Mouse (Mus musculus) neural tube, embryonic 12.5 days (tissue): ENCODE data around the gene Tk2. TPM values are rescaled to one million over a fixed set of nuclear protein-coding genes. Genes with fewer than 3 reads are reported as not detected.
"Not testable (repeated sequence)": the region's sequence is repeated elsewhere in the genome, so short reads cannot be mapped to it uniquely, and the experiment has no call there.

ENCODE experiments used
- ATAC-seq: fragments of 200-750 bp; cut with Nextera tagmentation; 2 replicates; pipeline ENCODE4 v1.8.0; 2017; ENCODE audit warnings: low read depth, mild to moderate bottlenecking, moderate TSS enrichment, moderate library complexity; ENCODE audit not compliant: low FRiP score
- H3K27ac ChIP-seq: fragments of 300-500 bp; sonication (generic); 2 replicates; pipeline ENCODE4 v1.5.1; 2016
- H3K27me3 ChIP-seq: fragments of 300-500 bp; sonication (generic); replicated peaks from 2 replicates; pipeline ENCODE4 v1.6.1; 2016; ENCODE audit warnings: mild to moderate bottlenecking
- H3K36me3 ChIP-seq: fragments of 300-500 bp; sonication (generic); 2 replicates; pipeline ENCODE4 v1.6.1; 2016; ENCODE audit warnings: mild to moderate bottlenecking
- H3K4me1 ChIP-seq: fragments of 300-500 bp; sonication (generic); 2 replicates; pipeline ENCODE4 v1.6.1; 2016
- H3K4me2 ChIP-seq: fragments of 300-500 bp; sonication (generic); replicated peaks from 2 replicates; pipeline ENCODE4 v1.6.1; 2016; ENCODE audit warnings: mild to moderate bottlenecking
- H3K4me3 ChIP-seq: fragments of 300-500 bp; sonication (generic); 2 replicates; pipeline ENCODE4 v1.5.1; 2016
- H3K9ac ChIP-seq: fragments of 300-500 bp; sonication (generic); 2 replicates; pipeline ENCODE4 v1.6.1; 2016; ENCODE audit warnings: mild to moderate bottlenecking
- H3K9me3 ChIP-seq: fragments of 300-500 bp; sonication (generic); 2 replicates; pipeline ENCODE4 v1.6.1; 2016; ENCODE audit warnings: mild to moderate bottlenecking
- WGBS: fragments of 180-500 bp; shearing (Covaris S2); methylation state at CpG from one replicate; pipeline ENCODE4 v1.1.7; 2016; 5-methylcytosine and 5-hydroxymethylcytosine counted together
- polyA plus RNA-seq: library from polyadenylated mRNA; unstranded; fragments of >200 nt; fragmentation: Nextera tagmentation; extraction: Ambion mirVana; gene quantifications from 2 replicates; pipeline ENCODE4 v1.2.1, GENCODE M21; 2016

The Tk2 gene
- polyA plus RNA-seq, result 42.4 and 43.2 TPM in 2 replicates

DNA sequence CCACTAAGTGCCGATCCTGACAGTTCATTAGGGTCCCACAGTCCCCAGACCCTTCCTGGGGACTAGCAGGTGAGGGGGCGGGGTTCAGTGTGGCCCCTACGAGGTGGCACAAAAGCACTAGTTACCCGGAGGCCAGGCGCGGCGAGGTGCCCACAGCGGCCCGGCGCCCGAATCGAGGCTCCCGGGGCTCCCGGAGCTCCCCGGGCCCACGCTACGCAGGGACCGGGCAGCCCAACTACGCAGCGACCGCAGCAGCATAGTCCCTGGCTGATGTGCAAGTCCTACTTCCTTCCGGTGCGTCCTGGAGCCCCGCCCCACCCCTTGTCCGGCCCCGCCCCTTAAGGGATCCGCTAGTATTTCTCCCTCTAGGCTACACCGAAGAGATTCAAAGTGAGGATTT is at the start of gene Tk2:
Gene Tk2, minus strand, starts transcription at position 283 of the 400 bp plus-strand sequence.
- Histone ChIP-seq H3K4me3 (peak within 1 kb of the TSS; percentile 90), H3K4me2 (peak within 1 kb of the TSS; percentile 88), H3K9ac (peak within 1 kb of the TSS; percentile 85), H3K4me1 (peaks cover 20% of the 10 kb centered on the region), H3K27ac (no peak within 1 kb of the TSS), H3K27me3 (no peaks in the 10 kb centered on the region), H3K36me3 (peaks cover 14% of the 10 kb centered on the region; the same call in 1 of the 2 replicates), H3K9me3 (no peaks in the 10 kb centered on the region)
- WGBS, result under 1% methylated on average over 28 of the region's 28 CpGs
- ATAC-seq, result peak; percentile 90

DNA sequence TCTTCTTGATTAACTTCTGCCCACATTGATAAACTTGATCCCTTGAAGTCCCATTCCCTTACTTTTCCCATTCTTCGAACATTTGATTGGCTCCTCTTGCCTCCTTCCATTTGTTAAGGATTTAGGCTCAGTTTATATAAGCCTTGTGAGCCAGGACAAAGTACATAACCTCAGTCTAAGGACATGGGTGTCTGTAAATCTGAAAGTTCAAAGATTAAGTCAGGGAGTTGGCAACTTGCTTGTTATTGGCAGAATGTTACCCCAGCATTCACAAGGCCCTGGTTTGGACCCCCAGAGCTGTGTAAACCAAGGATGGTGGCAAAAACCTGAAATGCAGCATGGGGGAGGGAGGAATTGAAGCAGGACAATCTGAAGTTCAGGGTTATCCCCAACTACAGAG is 46.0 kb upstream of the Tk2 start:
- H3K4me1 ChIP-seq, result no peaks in the 10 kb centered on the region
- H3K9me3 ChIP-seq, result no peaks in the 10 kb centered on the region
- H3K27ac ChIP-seq, result no peak overlapping the region
- H3K4me3 ChIP-seq, result no peak overlapping the region
- H3K9ac ChIP-seq, result no peak overlapping the region
- no peaks in the 10 kb centered on the region for H3K27me3 ChIP-seq
- ATAC-seq, result no peak
- no peaks in the 10 kb centered on the region for H3K36me3 ChIP-seq
- WGBS, result 93% methylated on average over 1 of the region's 1 CpGs
- no peak overlapping the region for H3K4me2 ChIP-seq

DNA sequence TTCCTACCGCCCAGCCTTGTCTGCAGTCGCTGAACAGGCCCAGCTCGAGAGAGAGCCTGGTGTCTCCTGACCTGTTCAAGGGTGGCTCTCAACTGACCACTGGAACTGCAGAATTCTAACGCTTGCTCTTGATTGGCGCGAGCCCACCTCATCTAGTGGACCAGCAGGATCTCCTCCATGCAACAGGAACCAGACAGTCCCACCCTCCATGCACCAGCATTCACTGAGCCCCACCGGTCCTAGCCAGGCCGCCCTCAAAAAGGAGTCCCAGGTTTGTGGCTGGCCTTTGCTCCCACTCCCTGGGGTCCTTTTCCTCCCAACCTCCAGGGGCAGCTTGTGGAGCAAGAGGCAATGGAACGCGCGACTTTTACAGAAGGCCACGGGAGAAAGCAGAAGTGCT is 44.7 kb upstream of the Tk2 start, which contains the start of gene Cmtm2a:
Gene Cmtm2a, minus strand, starts transcription at position 101 of the 400 bp plus-strand sequence.
- H3K36me3 ChIP-seq, H3K9me3 ChIP-seq, H3K4me1 ChIP-seq, ATAC-seq, H3K27ac ChIP-seq, H3K27me3 ChIP-seq, H3K4me2 ChIP-seq, H3K9ac ChIP-seq, H3K4me3 ChIP-seq: not testable (repeated sequence)
- WGBS, result 85% methylated on average over 12 of the region's 12 CpGs

DNA sequence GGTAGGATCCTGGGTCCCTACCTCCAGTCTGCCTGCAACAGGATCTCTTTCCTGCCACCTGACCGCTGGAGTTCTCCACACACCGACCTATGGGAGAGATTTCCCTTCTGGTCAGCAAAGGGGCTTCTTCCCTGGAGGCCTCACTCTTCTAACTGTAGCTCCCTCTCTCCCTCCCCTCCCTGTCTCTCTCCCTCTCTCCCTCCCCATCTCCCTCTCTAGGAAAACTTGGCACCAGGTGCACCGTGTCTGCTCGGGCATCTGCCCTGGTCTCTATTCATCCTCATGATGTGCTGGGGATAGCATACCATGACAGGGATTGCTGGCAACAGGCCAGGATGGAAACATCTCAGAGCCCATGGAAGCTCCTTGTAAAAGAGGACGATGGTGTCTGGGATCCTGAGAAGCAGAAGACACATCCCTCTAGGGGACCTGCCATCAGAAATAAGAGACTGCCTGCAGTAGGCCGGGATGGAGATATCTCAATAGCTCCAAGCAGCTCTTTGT is 20.6 kb upstream of the Tk2 start:
- Histone ChIP-seq H3K9ac (no peak overlapping the region), H3K36me3 (peaks cover 7% of the 10 kb centered on the region; the same call in 1 of the 2 replicates), H3K27ac (no peak overlapping the region), H3K4me3 (no peak overlapping the region), H3K9me3 (no peaks in the 10 kb centered on the region), H3K4me2 (no peak overlapping the region), H3K27me3 (no peaks in the 10 kb centered on the region), H3K4me1 (no peaks in the 10 kb centered on the region)
- 92% methylated on average over 6 of the region's 6 CpGs for WGBS
- no peak for ATAC-seq

DNA sequence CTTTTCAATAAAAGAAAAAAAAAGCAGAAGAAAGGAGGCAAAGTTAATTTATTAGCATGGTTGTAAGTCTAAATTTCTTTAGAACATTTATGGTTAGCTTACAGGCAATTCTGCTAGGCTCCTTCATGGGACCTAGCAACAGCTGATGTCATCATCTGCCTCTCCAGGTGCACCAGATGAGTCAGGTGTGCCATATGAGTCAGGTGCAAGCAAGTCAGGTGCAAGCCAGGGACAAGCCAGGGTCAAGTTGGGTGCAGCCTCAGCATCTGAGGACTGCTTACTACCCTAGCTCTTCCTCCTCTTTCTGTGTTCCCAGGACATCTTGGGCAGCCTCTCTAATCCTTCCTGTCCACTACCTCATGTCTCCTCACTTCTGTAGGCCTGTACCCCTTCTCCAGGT is 20.0 kb upstream of the Tk2 start:
- no peak overlapping the region for H3K4me2 ChIP-seq
- peaks cover 13% of the 10 kb centered on the region; the same call in 1 of the 2 replicates for H3K36me3 ChIP-seq
- H3K9ac ChIP-seq, result no peak overlapping the region
- H3K4me1 ChIP-seq, result no peaks in the 10 kb centered on the region
- ATAC-seq, result no peak
- no peaks in the 10 kb centered on the region for H3K9me3 ChIP-seq
- H3K27ac ChIP-seq, result no peak overlapping the region
- no peaks in the 10 kb centered on the region for H3K27me3 ChIP-seq
- no peak overlapping the region for H3K4me3 ChIP-seq

DNA sequence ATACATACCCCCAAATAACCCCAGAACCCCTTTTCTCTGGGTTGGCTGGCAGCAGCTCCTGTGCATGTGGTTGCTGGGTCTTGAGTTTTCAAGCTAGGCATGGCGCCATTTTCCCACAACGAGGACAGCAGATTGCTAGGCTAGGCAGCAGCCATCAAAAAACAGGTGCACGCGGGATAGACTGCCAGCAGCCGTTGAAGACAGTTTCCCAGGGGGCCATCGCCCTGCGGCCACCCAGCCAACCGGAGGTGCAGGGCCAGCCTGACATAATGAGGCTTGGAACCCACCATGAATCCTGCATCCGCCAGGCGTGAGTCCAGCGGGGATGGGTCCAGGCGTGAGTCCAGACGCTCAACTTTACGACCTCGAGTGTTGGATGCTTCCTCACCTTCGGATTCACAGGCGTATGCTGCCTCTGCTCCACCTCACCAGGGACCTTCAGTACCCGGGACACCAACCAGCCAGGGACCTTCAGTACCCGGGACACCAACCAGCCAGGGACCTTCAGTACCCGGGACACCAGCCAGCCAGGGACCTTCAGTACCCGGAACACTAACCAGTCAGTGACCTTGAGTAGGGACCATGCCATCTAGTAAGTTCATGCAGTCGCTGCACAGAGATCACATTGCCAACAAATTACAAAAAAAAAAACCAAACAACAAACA is 16.0 kb upstream of the Tk2 start:
- not testable (repeated sequence) for H3K27me3 ChIP-seq, ATAC-seq, H3K4me2 ChIP-seq, H3K27ac ChIP-seq, H3K4me3 ChIP-seq, H3K9me3 ChIP-seq, H3K4me1 ChIP-seq, H3K9ac ChIP-seq
- H3K36me3 ChIP-seq, result peaks cover 16% of the 10 kb centered on the region; the same call in 1 of the 2 replicates
- WGBS, result 98% methylated on average over 22 of the region's 22 CpGs

DNA sequence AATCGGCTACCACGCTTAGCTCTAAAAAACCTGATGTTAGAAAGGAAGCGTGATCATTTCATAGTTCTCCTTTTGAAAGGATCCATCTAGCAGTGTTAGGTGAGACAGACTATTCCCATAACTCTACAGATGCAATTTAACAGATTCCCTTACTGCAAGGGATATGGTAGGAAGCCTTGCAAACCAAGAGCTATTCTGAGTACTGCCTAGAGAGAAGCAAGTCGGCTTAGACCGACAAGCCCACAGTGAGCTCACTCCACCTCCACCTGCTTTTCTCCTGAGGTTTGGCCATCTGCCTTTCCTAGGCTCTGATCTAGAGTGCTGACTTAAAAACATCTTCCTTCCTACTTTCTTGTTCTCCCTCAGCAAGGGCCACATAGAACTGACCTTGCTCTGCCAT is 13.4 kb upstream of the Tk2 start:
- H3K36me3 ChIP-seq, result peaks cover 38% of the 10 kb centered on the region
- 96% methylated on average over 5 of the region's 5 CpGs for WGBS
- not testable (repeated sequence) for H3K4me3 ChIP-seq, H3K9ac ChIP-seq, H3K27me3 ChIP-seq, H3K4me2 ChIP-seq, ATAC-seq, H3K9me3 ChIP-seq, H3K4me1 ChIP-seq, H3K27ac ChIP-seq

DNA sequence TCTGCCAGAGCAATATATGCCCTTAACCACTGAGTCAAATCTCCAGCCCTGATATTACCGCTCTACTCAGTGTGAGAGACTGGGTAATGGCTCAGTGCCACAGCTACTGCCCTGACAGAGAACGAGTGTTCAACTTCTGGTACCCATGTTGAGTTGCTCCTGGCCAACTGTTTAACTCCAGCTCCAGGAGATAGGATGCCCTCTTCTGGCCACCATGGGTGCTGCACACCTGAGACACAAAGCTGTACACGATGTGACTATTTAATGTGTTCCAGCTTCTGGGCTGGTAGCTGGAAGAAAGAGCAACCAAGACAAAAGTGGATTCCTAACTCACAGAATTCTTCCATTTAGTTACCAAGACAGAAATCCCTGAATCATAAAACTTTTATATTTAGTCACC is 4.7 kb upstream of the Tk2 start:
- no peak overlapping the region for H3K4me3 ChIP-seq
- H3K36me3 ChIP-seq, result peaks cover 8% of the 10 kb centered on the region
- ATAC-seq, result no peak
- H3K27me3 ChIP-seq, result no peaks in the 10 kb centered on the region
- no peak overlapping the region for H3K9ac ChIP-seq
- WGBS, result 91% methylated on average over 3 of the region's 3 CpGs
- peaks cover 8% of the 10 kb centered on the region for H3K4me1 ChIP-seq
- H3K9me3 ChIP-seq, result no peaks in the 10 kb centered on the region
- H3K4me2 ChIP-seq, result no peak overlapping the region
- no peak overlapping the region for H3K27ac ChIP-seq

DNA sequence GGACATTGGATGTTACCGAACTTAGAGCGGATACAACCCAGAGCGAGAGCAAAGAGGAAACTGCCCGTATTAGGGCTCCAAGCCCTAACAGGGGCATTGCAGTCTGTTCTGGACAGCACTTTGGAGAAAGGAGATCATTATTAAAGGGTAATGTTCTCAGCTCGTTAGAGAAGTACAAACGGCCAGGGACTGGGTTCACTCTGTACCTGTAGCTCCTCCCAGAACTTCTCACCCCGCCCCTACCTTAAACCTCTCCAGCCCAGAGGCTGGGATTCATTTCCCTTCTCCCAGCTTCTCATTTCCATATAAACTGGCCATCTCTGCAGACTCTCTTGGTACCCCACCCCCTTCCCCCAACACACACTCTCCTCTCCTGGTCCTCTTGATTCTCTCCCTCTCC is 3.1 kb upstream of the Tk2 start:
- ATAC-seq, result no peak
- Histone ChIP-seq H3K4me1 (peaks cover 20% of the 10 kb centered on the region), H3K4me3 (peak overlapping the region; percentile 52), H3K9ac (peak overlapping the region; percentile 57), H3K27me3 (no peaks in the 10 kb centered on the region), H3K27ac (no peak overlapping the region), H3K9me3 (no peaks in the 10 kb centered on the region), H3K36me3 (no peaks in the 10 kb centered on the region), H3K4me2 (peak overlapping the region; percentile 66)
- 0% methylated on average over 7 of the region's 7 CpGs for WGBS

DNA sequence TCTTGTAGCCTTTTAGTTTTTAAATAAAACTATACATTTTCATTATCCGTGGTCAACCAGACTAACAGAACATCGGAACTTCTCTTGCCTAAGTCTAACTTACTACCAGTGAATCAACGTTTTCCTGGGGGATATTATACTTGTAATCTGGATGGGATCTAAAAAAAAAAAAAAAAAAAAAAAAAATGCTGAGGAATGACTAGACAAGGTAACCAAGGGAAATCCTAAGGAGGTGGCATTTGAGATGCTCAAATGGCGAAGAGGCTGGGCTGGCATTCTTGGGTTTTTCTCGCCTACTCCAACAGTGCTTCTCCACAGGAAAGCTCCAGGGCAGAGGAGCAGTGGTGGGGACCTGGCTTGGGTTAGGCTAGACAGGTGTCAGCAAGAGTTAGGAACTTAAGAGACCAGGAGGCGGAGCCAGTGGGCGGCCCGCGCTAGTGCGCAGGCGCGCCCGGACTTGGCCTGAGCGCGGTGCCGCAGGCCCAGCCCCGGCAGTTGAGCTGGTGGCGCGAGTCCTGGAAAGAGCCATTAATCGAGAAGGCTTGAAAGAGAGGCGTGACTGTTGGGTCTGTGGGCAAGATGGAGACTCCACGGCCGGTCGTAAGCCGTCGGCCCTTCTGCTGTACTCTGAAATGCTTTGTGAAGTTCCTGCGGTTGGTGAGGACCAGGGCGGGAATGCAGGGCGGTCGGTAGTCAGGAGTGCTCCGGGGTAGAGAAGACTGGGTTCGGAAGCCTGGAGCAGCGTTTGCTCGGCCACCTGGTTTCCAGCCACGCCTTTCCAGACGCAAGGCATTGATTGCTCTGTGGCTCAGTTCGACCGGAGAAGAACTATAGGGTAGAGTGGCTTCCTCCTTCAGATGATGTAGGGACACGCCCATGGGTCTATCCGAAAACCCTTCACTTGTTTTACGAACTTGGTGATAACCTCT is 2.3 kb upstream of the Tk2 start, which contains the start of gene Cklf:
Gene Cklf, plus strand, starts transcription at position 423 of the 929 bp plus-strand sequence.
- Histone ChIP-seq H3K9me3 (no peaks in the 10 kb centered on the region), H3K27me3 (no peaks in the 10 kb centered on the region), H3K36me3 (no peaks in the 10 kb centered on the region), H3K4me1 (peaks cover 20% of the 10 kb centered on the region), H3K9ac (peak within 1 kb of the TSS; percentile 57), H3K4me3 (peak within 1 kb of the TSS; percentile 52), H3K4me2 (peak within 1 kb of the TSS; percentile 66), H3K27ac (no peak within 1 kb of the TSS)
- WGBS, result 4% methylated on average over 41 of the region's 41 CpGs
- ATAC-seq, result peak; percentile 83

DNA sequence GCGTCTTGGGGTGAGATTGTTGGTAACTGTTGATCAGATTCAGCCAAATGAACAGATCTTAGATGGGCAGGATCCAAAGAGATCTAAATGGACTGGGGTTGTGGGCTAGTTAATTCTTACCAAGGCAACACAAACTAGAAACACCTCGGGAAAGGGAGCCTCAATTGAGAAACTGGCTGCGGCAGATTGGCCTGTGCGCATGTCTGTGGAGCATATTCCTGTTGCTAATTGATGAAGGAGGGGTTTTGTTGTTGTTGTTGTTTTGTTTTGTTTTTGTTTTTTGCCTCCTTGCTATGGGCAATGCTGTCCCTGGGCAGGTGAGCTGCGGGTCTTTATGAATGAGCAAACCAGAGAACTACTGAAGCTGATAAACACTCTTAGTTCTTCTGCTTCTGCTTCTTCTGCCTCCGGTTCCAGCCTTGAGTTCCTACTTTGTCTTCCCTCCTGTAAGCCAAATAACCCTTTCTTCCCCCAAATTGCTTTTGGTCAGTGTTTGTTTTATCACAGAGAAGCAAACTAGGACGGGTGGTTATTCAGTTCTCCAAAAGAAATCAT is 1.2 kb upstream of the Tk2 start:
- 87% methylated on average over 7 of the region's 7 CpGs for WGBS
- no peak overlapping the region for H3K9ac ChIP-seq
- H3K27ac ChIP-seq, result no peak overlapping the region
- H3K4me2 ChIP-seq, result no peak overlapping the region
- H3K4me3 ChIP-seq, result no peak overlapping the region
- H3K27me3 ChIP-seq, result no peaks in the 10 kb centered on the region
- no peaks in the 10 kb centered on the region for H3K9me3 ChIP-seq
- H3K36me3 ChIP-seq, result peaks cover 9% of the 10 kb centered on the region; the same call in 1 of the 2 replicates
- no peak for ATAC-seq
- peaks cover 20% of the 10 kb centered on the region for H3K4me1 ChIP-seq

DNA sequence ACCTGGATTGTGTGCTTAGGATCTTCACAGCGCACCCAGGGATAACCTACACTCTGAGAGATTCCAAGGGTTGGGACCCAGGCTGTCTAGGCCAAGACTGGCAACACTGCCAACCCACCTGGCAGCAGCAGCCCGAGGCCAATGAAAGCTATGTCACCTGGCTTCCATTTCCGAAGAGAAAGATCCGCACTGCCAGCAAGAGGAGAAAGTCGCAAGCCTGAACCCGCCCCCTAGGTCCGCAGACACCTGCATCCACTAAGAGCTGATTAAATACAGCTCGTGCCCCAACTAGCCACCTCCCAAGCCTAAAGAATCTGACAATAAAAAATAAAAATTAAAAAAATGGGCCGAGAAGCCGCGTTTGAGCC is 466 bp downstream of the Tk2 start:
- Histone ChIP-seq H3K36me3 (peaks cover 17% of the 10 kb centered on the region; the same call in 1 of the 2 replicates), H3K4me1 (peaks cover 20% of the 10 kb centered on the region), H3K9me3 (no peaks in the 10 kb centered on the region), H3K9ac (peak overlapping the region; percentile 85), H3K4me2 (peak overlapping the region; percentile 88), H3K27me3 (no peaks in the 10 kb centered on the region), H3K27ac (no peak overlapping the region), H3K4me3 (peak overlapping the region; percentile 90)
- 5% methylated on average over 11 of the region's 11 CpGs for WGBS
- ATAC-seq, result no peak
